Mouse (Mus musculus) limb, embryonic 12.5 days (tissue): ENCODE measurements around the gene Depp1. TPM values are rescaled to one million over a fixed set of nuclear protein-coding genes. Genes with fewer than 3 reads are reported as not detected.

Source experiments
- ATAC-seq: fragments of 200-750 bp; cut with Nextera tagmentation; 2 replicates; pipeline ENCODE4 v1.8.0; 2017; ENCODE audit warnings: low read depth, moderate TSS enrichment; ENCODE audit not compliant: insufficient number of reproducible peaks, insufficient read depth, low FRiP score, low TSS enrichment
- H3K27ac ChIP-seq: fragments of 300-500 bp; sonication (generic); 2 replicates; pipeline ENCODE4 v1.5.1; 2016; ENCODE audit warnings: mild to moderate bottlenecking, moderate library complexity
- H3K27me3 ChIP-seq: fragments of 300-500 bp; sonication (generic); 2 replicates; pipeline ENCODE4 v1.6.1; 2016; ENCODE audit warnings: mild to moderate bottlenecking, moderate library complexity
- H3K36me3 ChIP-seq: fragments of 300-500 bp; sonication (generic); 2 replicates; pipeline ENCODE4 v1.6.1; 2016; ENCODE audit warnings: mild to moderate bottlenecking, moderate library complexity
- H3K4me1 ChIP-seq: fragments of 300-500 bp; sonication (generic); replicated peaks from 2 replicates; pipeline ENCODE4 v1.6.1; 2016
- H3K4me2 ChIP-seq: fragments of 300-500 bp; sonication (generic); 2 replicates; pipeline ENCODE4 v1.6.1; 2016; ENCODE audit warnings: mild to moderate bottlenecking, moderate library complexity
- H3K4me3 ChIP-seq: fragments of 300-500 bp; sonication (generic); replicated peaks from 2 replicates; pipeline ENCODE4 v1.5.1; 2016; ENCODE audit warnings: mild to moderate bottlenecking
- H3K9ac ChIP-seq: fragments of 300-500 bp; sonication (generic); replicated peaks from 2 replicates; pipeline ENCODE4 v1.6.1; 2016; ENCODE audit warnings: mild to moderate bottlenecking, moderate library complexity
- H3K9me3 ChIP-seq: fragments of 300-500 bp; sonication (generic); 2 replicates; pipeline ENCODE4 v1.6.1; 2016; ENCODE audit warnings: mild to moderate bottlenecking, moderate library complexity
- WGBS: fragments of 180-500 bp; shearing (Covaris S2); methylation state at CpG from one replicate; pipeline ENCODE4 v1.1.7; 2016; 5-methylcytosine and 5-hydroxymethylcytosine counted together
- polyA plus RNA-seq: library from polyadenylated mRNA; unstranded; fragments of >200 nt; fragmentation: Nextera tagmentation; extraction: Ambion mirVana; gene quantifications from 2 replicates; pipeline ENCODE4 v1.2.1, GENCODE M21; 2016

Gene Depp1
- polyA plus RNA-seq, 1 experiment from 2014 or later, result 19.9 TPM

DNA sequence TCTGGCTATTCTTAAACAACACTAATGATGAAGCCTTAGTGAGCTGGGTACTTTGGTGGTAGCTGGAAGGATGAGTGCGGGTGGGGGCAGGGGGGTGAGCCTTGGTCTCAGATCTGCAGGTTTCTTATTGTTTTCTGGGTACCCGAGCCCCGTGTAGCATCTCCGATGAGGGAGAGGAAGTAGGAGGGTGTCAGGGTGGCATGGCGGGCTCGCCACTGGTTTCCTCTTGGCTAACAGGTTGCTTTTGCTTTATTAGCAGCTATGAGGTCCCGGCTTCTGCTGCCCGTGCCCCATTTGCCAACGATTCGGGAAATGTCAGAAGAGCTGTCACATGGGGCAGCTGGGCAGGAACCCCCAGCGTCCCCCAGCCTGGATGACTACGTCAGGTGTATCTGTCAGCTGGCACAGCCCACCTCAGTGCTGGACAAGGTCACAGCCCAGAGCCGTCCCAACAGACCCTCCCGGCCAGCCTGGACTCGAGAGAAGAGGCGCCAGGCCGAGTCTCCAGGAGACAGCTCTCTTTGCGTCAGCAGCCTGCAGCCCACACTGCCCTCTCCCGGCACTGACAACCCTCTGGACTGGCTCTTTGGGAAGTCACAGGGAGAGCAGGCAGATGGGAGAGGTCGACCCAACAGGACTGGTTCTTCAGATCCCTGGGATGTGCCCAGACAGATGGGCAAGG is 1.2 kb downstream of the Depp1 start:
- no peak for ATAC-seq
- H3K27ac ChIP-seq, result 0 out of 2 replicates have a peak overlapping the region, but pooled peaks have one; percentile 12
- no peaks in the 10 kb centered on the region for H3K36me3 ChIP-seq
- H3K4me2 ChIP-seq, result no peak overlapping the region
- H3K9me3 ChIP-seq, result 0 out of 2 replicates have a peak, but pooled peaks cover 1% of the 10 kb centered on the region
- H3K4me1 ChIP-seq, result peaks cover 8% of the 10 kb centered on the region
- H3K9ac ChIP-seq, result no peak overlapping the region
- H3K4me3 ChIP-seq, result peak overlapping the region; percentile 13
- peaks cover 12% of the 10 kb centered on the region for H3K27me3 ChIP-seq
- WGBS, result 71% methylated on average over 20 of the region's 20 CpGs

DNA sequence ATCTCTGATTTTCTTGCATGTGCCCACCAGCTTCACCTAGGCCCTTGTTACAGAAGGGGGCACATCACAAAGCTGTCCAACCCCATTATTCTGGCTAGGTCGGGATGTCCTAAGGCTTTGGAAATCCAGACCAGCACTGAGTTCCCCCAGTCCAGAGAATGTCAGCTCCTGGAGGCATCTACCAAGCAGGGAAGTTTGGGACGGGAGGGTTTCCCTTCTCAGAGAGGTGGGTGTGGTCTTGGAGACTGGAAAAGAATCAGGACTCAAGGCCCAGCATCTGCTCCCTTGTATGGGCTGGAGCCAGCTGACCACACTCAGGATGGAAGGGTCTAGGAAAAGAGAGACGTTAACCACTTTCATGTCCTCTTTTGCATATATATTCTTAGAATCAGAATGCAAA is 2.8 kb downstream of the Depp1 start:
- Histone ChIP-seq H3K27me3 (peaks cover 12% of the 10 kb centered on the region), H3K27ac (no peak overlapping the region), H3K36me3 (no peaks in the 10 kb centered on the region), H3K4me1 (peaks cover 8% of the 10 kb centered on the region), H3K4me3 (no peak overlapping the region), H3K9ac (no peak overlapping the region), H3K9me3 (0 out of 2 replicates have a peak, but pooled peaks cover 4% of the 10 kb centered on the region), H3K4me2 (no peak overlapping the region)
- WGBS, result 70% methylated on average over 3 of the region's 3 CpGs
- no peak for ATAC-seq

DNA sequence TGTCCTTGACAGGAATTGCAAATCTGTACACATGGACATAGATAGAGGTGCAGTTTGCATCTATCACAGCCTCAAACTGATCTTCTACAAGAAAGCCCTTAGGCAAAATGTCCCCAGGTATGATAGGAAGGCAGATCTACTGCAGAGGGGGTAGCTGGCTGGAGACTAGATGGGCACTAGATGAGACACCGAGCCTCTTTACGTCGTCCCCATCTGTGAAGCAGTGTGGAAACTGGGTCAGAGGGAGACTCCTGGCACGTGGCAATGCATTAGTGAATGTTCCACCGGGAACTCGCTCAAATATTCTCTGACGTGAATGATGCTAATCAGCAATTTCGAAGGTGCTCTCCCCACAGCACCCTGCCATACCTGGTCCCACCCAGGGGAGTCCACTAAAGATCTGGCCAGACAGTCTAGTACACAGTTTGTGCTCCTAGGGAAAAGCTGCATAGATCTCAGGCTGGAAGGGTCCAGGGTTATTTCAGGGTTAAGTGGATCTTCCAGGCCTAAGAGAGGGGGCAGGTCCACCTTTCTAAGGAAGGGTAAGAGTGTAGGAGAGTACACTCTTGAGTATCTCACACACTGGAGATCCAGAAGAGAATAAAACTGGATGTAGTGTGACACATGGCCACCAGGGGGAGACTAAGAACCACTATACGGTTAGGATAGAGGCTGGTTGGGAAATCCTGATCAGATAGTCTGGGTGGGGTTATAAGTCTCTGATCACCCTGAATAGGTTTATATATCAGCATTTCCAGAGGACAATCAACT is 3.5 kb downstream of the Depp1 start:
- no peak overlapping the region for H3K27ac ChIP-seq
- no peak overlapping the region for H3K4me3 ChIP-seq
- no peak for ATAC-seq
- peaks cover 8% of the 10 kb centered on the region for H3K4me1 ChIP-seq
- no peak overlapping the region for H3K9ac ChIP-seq
- WGBS, result 64% methylated on average over 9 of the region's 9 CpGs
- H3K36me3 ChIP-seq, result no peaks in the 10 kb centered on the region
- no peak overlapping the region for H3K4me2 ChIP-seq
- H3K9me3 ChIP-seq, result 0 out of 2 replicates have a peak, but pooled peaks cover 4% of the 10 kb centered on the region
- H3K27me3 ChIP-seq, result peaks cover 12% of the 10 kb centered on the region

DNA sequence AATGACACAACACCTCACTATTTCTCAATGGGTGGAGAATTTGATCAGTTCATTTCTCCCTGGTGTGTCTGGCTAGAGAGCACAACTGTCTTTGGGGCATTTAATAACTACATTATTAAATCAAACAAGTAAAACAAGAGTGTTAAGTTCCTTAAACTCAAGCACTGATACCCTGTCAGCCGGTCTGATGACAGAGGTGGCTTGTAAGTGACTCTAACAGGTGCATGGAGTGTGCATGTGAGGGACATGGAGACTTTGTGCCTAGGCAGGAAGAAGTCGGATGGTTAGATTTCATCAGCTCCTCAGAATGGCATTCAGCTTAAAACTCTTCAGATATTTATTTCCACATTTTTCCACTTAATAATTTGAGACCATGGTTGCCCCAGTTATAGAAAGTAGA is 13.0 kb downstream of the Depp1 start:
- WGBS, result 76% methylated on average over 2 of the region's 2 CpGs
- Histone ChIP-seq H3K4me1 (no peaks in the 10 kb centered on the region; the same call in 1 of the 2 replicates), H3K27me3 (no peaks in the 10 kb centered on the region), H3K9ac (no peak overlapping the region), H3K36me3 (no peaks in the 10 kb centered on the region), H3K4me2 (no peak overlapping the region), H3K9me3 (no peaks in the 10 kb centered on the region), H3K4me3 (no peak overlapping the region), H3K27ac (no peak overlapping the region)
- no peak for ATAC-seq

DNA sequence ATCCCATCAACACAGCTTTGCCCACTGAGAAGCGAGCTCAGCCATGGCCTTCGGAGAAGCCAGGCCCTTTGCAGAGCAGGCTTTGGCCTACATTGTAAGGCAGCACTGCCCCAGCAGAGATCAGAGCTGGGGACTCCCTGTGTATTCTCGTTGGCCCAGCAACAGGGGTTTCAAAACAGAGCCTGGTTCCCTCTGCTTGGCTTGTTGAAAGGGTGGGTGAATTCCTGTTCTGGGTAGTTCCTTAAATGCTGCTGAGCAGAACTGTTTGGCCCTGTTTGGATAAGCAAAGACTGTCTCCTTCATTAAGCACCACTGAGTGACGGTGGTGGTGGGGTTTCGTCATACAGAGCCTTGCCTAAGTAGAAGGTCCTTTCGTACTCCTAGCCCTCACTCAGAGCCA is 13.6 kb downstream of the Depp1 start:
- Histone ChIP-seq H3K4me2 (no peak overlapping the region), H3K4me1 (no peaks in the 10 kb centered on the region; the same call in 1 of the 2 replicates), H3K9ac (no peak overlapping the region), H3K4me3 (no peak overlapping the region), H3K27me3 (no peaks in the 10 kb centered on the region), H3K9me3 (no peaks in the 10 kb centered on the region), H3K36me3 (no peaks in the 10 kb centered on the region), H3K27ac (no peak overlapping the region)
- WGBS, result 85% methylated on average over 6 of the region's 6 CpGs
- ATAC-seq, result no peak

DNA sequence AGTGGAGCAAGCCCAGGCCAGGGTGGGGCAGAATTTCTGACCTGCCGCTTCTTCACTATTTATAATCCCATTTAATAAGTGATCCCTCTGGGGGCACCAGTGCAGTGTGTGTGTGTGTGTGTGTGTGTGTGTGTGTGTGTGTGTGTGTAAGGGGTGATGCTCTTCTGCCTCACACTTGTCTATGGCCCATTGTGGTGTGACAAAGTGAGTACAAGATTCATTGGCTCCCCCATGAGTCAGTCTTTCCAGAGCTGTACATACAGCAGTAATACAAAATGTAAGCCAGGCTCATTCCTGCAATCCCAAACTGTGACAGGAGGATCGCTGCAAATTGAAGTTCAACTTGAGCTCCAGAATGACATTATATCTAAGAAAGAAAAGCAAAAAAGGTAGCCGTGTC is 14.4 kb downstream of the Depp1 start:
- Histone ChIP-seq H3K27me3 (no peaks in the 10 kb centered on the region), H3K4me1 (no peaks in the 10 kb centered on the region; the same call in 1 of the 2 replicates), H3K4me3 (no peak overlapping the region), H3K9me3 (no peaks in the 10 kb centered on the region), H3K4me2 (no peak overlapping the region), H3K36me3 (no peaks in the 10 kb centered on the region), H3K27ac (no peak overlapping the region), H3K9ac (no peak overlapping the region)
- 76% methylated on average over 3 of the region's 3 CpGs for WGBS
- ATAC-seq, result no peak

DNA sequence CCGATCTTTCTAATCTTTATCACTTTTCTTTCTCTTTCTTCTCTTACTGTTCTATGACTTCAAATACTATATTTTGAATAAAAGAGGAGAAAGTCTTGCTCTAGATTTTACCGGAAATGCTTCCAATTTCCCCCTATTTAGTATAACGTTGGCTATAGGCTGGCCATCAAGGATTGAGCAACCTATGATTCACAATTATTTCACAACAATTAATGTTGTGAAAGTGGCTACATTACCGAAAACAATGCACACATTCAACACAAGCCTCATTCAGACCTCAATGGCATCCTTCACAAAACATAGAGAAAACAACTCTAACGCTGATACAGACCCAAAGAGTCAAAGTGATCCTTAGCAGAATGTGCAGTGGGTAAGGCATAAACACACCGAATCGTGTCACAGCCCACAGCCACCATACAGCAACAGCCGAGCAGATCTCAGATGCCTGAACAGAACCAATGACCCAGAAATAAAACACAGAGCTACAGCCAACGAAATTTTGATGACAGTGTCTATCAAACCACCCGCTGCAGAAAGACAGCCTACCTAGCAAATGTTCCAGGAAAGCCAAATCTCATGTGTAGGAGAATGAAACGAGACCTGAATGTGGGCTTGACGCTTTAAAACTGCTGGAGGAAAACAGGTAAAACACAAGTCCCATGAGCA is 15.8 kb downstream of the Depp1 start:
- Histone ChIP-seq H3K9me3 (no peaks in the 10 kb centered on the region), H3K36me3 (no peaks in the 10 kb centered on the region), H3K9ac (no peak overlapping the region), H3K27me3 (peaks cover 12% of the 10 kb centered on the region), H3K4me3 (no peak overlapping the region), H3K4me1 (peaks cover 11% of the 10 kb centered on the region), H3K4me2 (no peak overlapping the region), H3K27ac (no peak overlapping the region)
- no peak for ATAC-seq
- 87% methylated on average over 12 of the region's 12 CpGs for whole genome bisulfite sequencing

DNA sequence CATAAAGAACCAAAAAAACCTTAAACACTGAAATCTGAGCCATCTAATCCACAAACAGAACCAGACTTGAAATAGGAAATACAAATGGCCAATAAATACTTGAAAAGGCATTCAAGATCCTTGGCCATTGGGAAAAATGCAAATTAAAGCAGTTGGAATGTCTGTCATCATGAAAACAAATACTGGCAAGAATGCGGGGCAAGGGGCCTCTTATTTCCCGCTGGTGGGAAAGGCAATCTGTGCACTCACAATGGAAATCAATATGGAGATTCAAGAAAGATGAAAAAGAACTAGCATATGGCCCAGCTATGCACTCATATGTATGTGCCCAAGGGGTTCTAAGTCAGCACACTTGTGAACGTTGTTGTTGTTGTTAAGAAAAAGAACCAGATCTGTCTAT is 16.5 kb downstream of the Depp1 start:
- WGBS, result 73% methylated on average over 3 of the region's 3 CpGs
- Histone ChIP-seq H3K9me3 (no peaks in the 10 kb centered on the region), H3K36me3 (no peaks in the 10 kb centered on the region), H3K4me1 (peaks cover 13% of the 10 kb centered on the region), H3K4me3 (no peak overlapping the region), H3K27me3 (peaks cover 19% of the 10 kb centered on the region), H3K9ac (no peak overlapping the region), H3K27ac (no peak overlapping the region), H3K4me2 (no peak overlapping the region)
- ATAC-seq, result no peak

DNA sequence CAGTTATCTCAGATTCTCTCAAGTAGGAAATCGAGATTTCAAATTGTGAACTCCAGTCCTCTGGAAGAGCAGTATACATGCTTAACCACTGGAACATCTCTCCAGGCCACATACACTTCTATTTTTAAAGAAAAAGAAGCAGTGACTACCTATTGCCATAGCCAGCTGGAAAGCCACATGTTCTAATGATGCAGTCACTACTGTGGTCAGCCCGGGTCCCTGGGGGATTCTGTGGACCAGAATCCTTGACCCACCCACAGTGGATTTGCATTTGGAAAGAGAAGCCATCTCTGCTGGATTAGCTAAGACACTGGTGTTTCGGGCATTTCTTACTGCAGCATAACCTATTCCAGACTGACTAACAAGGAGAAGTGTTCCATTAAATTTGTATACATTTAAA is 17.0 kb downstream of the Depp1 start:
- Histone ChIP-seq H3K4me1 (peaks cover 16% of the 10 kb centered on the region), H3K9me3 (no peaks in the 10 kb centered on the region), H3K27ac (no peak overlapping the region), H3K36me3 (no peaks in the 10 kb centered on the region), H3K27me3 (peaks cover 24% of the 10 kb centered on the region), H3K9ac (no peak overlapping the region), H3K4me2 (no peak overlapping the region), H3K4me3 (no peak overlapping the region)
- ATAC-seq, result no peak
- 78% methylated on average over 3 of the region's 3 CpGs for WGBS

DNA sequence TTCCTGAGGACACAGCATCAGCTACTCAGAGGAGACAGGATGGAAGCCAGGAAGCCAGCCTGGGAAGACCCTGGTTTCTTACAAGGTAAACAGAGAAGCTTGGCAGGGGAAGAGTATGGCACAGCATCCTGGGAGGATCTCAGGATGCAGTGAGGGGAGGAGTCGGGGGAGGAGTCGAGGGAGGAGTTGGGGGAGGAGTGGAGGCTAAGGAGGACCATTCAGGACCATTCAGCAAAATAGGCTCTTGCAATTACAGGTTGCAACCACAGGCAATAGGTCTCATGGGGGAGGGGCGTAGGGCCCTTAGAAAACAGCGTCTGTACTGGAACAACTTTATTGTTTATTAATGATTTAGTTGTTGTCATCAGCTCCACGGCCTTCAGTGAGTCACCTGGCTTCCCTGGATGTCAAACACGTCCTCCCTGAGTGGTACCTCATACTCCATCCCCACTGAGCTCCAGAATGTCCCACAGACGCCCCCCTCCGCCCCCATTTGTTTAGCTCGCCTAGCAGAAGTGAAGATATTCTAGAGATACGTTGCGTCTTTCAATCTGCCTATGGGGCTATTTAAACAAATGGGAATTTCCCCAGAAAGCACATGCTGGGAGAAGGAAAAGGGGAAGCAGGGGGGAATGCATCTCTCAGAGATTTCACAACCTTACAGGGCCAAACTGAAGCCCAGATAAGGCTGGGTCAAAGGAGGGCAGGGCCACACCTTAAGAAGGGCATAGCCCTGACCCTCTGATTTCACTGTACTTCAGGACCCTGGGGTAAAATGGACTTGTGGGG is 18.5 kb downstream of the Depp1 start:
- no peak for ATAC-seq
- H3K27ac ChIP-seq, result no peak overlapping the region

More for the DNA sequence above, 18.5 kb downstream of the Depp1 start:
- peaks cover 24% of the 10 kb centered on the region for H3K4me1 ChIP-seq
- peaks cover 32% of the 10 kb centered on the region for H3K27me3 ChIP-seq
- H3K9me3 ChIP-seq, result no peaks in the 10 kb centered on the region
- H3K4me3 ChIP-seq, result no peak overlapping the region
- 40% methylated on average over 11 of the region's 11 CpGs for WGBS
- H3K9ac ChIP-seq, result no peak overlapping the region
- no peak overlapping the region for H3K4me2 ChIP-seq
- no peaks in the 10 kb centered on the region for H3K36me3 ChIP-seq
